Mouse (Mus musculus) G1E (cell line): ENCODE measurements around the gene Psma1. TPM values are rescaled to one million over a fixed set of nuclear protein-coding genes. Genes with fewer than 3 reads are reported as not detected.
A peak's percentile ranks its signal among the peaks of the same experiment; 100 is the strongest.

ENCODE experiments used
- ATAC-seq: 2 replicates; pipeline ENCODE4 v1.8.0; 2016; ENCODE audit warnings: mild to moderate bottlenecking; ENCODE audit not compliant: insufficient number of reproducible peaks, poor library complexity, low FRiP score, severe bottlenecking; ENCODE audit errors: extremely low read depth
- DNase-seq: peaks from one replicate; pipeline ENCODE4 v3.0.0; 2012; ENCODE audit warnings: low spot score
- H3K27me3 ChIP-seq: 2 replicates; pipeline ENCODE4 v1.6.1; 2012; ENCODE audit warnings: mild to moderate bottlenecking, low read length, inconsistent platforms; ENCODE audit not compliant: insufficient read depth
- H3K36me3 ChIP-seq: replicated peaks from 2 replicates; pipeline ENCODE3; 2012; ENCODE audit warnings: mild to moderate bottlenecking, inconsistent platforms
- H3K4me1 ChIP-seq: 2 replicates; pipeline ENCODE4 v1.6.1; 2012; ENCODE audit warnings: low read depth, low read length, inconsistent platforms, mixed read lengths; ENCODE audit not compliant: insufficient read depth
- H3K4me3 ChIP-seq: 2 replicates; pipeline ENCODE4 v1.5.1; 2012; ENCODE audit warnings: low read depth, mild to moderate bottlenecking, inconsistent platforms, low read length, moderate library complexity, mixed read lengths
- H3K9me3 ChIP-seq: replicated peaks from 2 replicates; pipeline ENCODE4 v1.6.1; 2012; ENCODE audit warnings: inconsistent platforms
- CTCF ChIP-seq: IDR thresholded peaks from 2 replicates; pipeline ENCODE4 v1.5.1; 2012; ENCODE audit warnings: low read depth, low read length, inconsistent platforms, mixed read lengths
- GATA1 ChIP-seq: IDR thresholded peaks from 2 replicates; pipeline ENCODE4 v1.6.1; 2012; ENCODE audit warnings: borderline replicate concordance, low read length, inconsistent platforms, mixed read lengths
- GATA2 ChIP-seq: IDR thresholded peaks from 2 replicates; pipeline ENCODE4 v1.6.1; 2012; ENCODE audit warnings: low read depth, low read length, inconsistent platforms, borderline replicate concordance
- POLR2AphosphoS5 ChIP-seq: IDR thresholded peaks from 2 replicates; pipeline ENCODE4 v1.6.1; 2012; ENCODE audit warnings: low read depth, low read length, inconsistent platforms; ENCODE audit not compliant: insufficient replicate concordance
- TAL1 ChIP-seq: conservative IDR thresholded peaks from 2 replicates; pipeline ENCODE4 v1.6.1; 2012; ENCODE audit warnings: low read depth, low read length, inconsistent platforms, mixed read lengths
- polyA plus RNA-seq: library from polyadenylated mRNA; stranded (reverse); fragments of >175 nt; gene quantifications from 2 replicates; pipeline ENCODE4 v1.2.3, GENCODE M21; 2012
- total RNA-seq, 2 experiments: library from RNA; stranded (forward) in 1 of 2; stranded (reverse) in 1 of 2; fragments of 200-1000 nt in 1 of 2; fragments of >200 nt in 1 of 2; fragmentation: Nextera tagmentation in 1 of 2; gene quantifications; 2 replicates each; pipeline ENCODE4 v1.2.3; 2014 to 2017

The Psma1 gene
- total and polyA plus RNA-seq, 3 experiments: 14.6 to 416 (median 390) TPM

GRCm38 (mm10) chr7:114294698-114295097 lies 18.8 kb upstream of the Psma1 start:
- H3K36me3 ChIP-seq: no peaks in the 10 kb centered on the region
- peaks cover 11% of the 10 kb centered on the region; the same call in 1 of the 2 replicates for H3K27me3 ChIP-seq
- no peak overlapping the region for H3K4me3 ChIP-seq
- TF ChIP-seq TAL1: no peak
- no peak for TF ChIP-seq GATA2
- no peak for TF ChIP-seq POLR2AphosphoS5
- peak; percentile 58 for TF ChIP-seq CTCF
- peaks cover 63% of the 10 kb centered on the region for H3K4me1 ChIP-seq
- DNase-seq (no peak), ATAC-seq (no peak)
- no peaks in the 10 kb centered on the region for H3K9me3 ChIP-seq

- no peak for TF ChIP-seq GATA1
- no peak for TF ChIP-seq GATA2
- no peak for TF ChIP-seq CTCF
- TF ChIP-seq TAL1: no peak
- TF ChIP-seq POLR2AphosphoS5: no peak
- H3K4me1 ChIP-seq: peaks cover 67% of the 10 kb centered on the region
These were observed 18.0 kb upstream of the Psma1 start for GRCm38 (mm10) chr7:114293903-114294302.

DNA sequence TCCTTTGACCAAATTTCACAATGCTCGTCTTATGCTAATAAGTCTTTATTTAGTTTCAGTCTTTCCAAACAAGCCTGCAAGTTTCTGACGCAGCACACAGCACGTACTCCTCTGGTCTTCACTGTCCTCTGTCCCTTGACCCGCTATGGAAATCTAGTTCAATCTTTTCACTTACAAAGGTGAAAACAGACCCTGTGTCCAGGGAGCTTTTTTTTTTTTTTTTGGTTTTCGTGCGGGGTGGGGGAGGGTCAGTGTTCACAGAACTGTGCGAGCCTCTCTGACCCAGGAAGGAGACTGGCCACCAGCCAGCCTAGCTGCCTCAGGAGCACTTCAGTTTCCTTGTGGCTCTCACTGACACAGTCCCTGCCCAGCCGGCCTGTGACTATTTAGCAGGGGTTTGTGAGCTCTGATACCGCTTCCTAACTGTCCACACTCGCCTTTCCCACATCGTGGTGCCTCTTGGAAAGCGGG lies 16.6 kb upstream of the Psma1 start:
- Histone ChIP-seq H3K36me3 (no peaks in the 10 kb centered on the region), H3K4me1 (peaks cover 68% of the 10 kb centered on the region), H3K27me3 (peaks cover 8% of the 10 kb centered on the region; the same call in 1 of the 2 replicates), H3K4me3 (peak overlapping the region; percentile 41; the same call in 1 of the 2 replicates), H3K9me3 (no peaks in the 10 kb centered on the region)
- DNase-seq (no peak), ATAC-seq (0 out of 2 replicates have a peak, but pooled peaks have one; percentile 35)
- TF ChIP-seq CTCF (no peak), GATA1 (no peak), POLR2AphosphoS5 (no peak), TAL1 (no peak), GATA2 (no peak)

More at GRCm38 (mm10) chr7:114293903-114294302, 18.0 kb upstream of the Psma1 start:
- peaks cover 10% of the 10 kb centered on the region; the same call in 1 of the 2 replicates for H3K27me3 ChIP-seq
- ATAC-seq (no peak), DNase-seq (no peak)
- H3K36me3 ChIP-seq: no peaks in the 10 kb centered on the region
- H3K4me3 ChIP-seq: no peak overlapping the region
- H3K9me3 ChIP-seq: no peaks in the 10 kb centered on the region

DNA sequence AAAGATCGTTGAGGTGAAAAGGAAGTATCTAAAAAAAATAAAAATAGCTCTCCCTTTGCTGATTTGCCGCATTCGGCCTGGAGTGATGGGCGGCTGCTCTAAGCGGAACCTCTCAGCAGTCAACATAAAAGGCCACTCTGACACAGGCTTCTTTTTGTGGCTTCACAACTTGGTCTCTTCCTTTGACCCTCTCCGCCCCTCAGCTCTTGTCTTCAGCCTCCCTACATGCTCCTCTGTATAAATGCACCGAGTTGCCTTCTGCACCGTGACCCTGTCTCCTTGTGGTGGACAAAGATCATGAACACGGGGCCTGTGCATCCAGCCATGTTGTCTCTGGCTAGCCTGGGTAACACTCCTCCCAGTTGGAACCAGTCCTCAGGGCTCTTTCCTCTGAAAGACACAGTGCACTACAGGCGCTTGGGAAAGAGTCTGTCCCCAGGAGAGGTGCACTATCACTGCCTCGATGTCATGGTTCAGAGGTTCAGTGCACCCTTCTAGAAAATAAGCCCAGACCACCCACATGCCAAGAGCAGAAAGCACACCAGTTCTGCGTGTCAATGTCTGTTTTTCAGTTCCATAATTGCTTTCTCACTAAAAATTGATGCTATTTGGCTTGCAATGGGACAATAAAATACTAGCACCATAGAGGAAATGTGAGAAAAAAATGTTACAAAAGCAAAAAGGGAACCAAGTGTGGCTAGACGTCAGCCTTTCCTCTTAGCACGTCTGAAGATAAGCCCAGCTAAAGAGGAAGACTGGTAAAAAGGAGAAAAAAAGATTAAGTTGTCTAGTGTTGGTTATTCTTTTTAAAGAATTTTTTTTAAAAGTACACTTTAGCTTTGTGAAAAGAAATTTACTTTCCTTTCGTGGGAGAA lies 15.8 kb upstream of the Psma1 start:
- peak; percentile 23; the same call in 1 of the 2 replicates for ATAC-seq
- no peak overlapping the region for H3K4me3 ChIP-seq
- H3K4me1 ChIP-seq: peaks cover 62% of the 10 kb centered on the region
- H3K27me3 ChIP-seq: peaks cover 8% of the 10 kb centered on the region; the same call in 1 of the 2 replicates
- no peak for DNase-seq
- no peaks in the 10 kb centered on the region for H3K9me3 ChIP-seq
- no peaks in the 10 kb centered on the region for H3K36me3 ChIP-seq
- TF ChIP-seq TAL1 (no peak), POLR2AphosphoS5 (no peak), GATA2 (no peak), CTCF (no peak), GATA1 (no peak)

GRCm38 (mm10) chr7:114290078-114290506 lies 14.2 kb upstream of the Psma1 start:
- no peak for TF ChIP-seq CTCF
- no peak for TF ChIP-seq TAL1
- no peak for TF ChIP-seq GATA1
- TF ChIP-seq POLR2AphosphoS5: no peak
- no peak for TF ChIP-seq GATA2
- H3K27me3 ChIP-seq: peaks cover 4% of the 10 kb centered on the region; the same call in 1 of the 2 replicates
- peaks cover 57% of the 10 kb centered on the region for H3K4me1 ChIP-seq
- DNase-seq (no peak), ATAC-seq (no peak)
- H3K9me3 ChIP-seq: no peaks in the 10 kb centered on the region
- H3K4me3 ChIP-seq: no peak overlapping the region
- H3K36me3 ChIP-seq: no peaks in the 10 kb centered on the region

DNA sequence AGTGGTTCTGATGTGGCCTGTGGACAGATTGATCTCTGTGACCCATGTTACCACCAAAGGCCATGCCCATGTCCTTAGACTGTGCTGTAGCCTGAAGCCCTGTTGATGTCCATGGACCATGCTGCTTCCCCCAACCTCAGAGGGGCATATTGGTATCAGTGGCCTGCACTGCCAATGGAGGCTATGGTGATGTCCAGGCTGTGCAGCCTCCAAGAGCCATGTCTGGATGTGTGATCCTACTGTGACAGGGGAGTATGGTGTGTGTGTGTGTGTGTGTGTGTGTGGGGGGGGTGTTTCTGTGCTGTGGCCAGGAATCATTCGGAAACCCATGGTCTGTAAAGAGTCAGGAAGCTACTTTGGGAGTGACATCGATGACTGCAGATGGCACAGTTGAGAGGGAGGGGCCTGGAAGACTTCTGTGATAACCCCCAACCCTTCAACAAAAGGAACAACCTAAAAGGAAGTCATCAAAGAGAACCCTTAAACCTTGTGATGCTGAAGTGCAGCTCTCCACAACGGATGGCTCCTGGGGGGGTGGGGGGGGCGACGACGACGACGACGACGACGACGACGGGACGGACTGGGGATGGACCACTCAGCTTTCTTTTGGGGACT lies 8.5 kb upstream of the Psma1 start:
- Histone ChIP-seq H3K9me3 (no peaks in the 10 kb centered on the region), H3K27me3 (no peaks in the 10 kb centered on the region), H3K4me1 (peaks cover 33% of the 10 kb centered on the region), H3K4me3 (no peak overlapping the region), H3K36me3 (peaks cover 3% of the 10 kb centered on the region)
- no peak for ATAC-seq
- TF ChIP-seq GATA1: no peak
- no peak for TF ChIP-seq GATA2
- no peak for TF ChIP-seq CTCF
- TF ChIP-seq TAL1: no peak
- TF ChIP-seq POLR2AphosphoS5: no peak
- DNase-seq: no peak
